Mouse (Mus musculus) limb, embryonic 10.5 days (tissue): Measurements from ENCODE around the gene Jarid2. TPM values are rescaled to one million over a fixed set of nuclear protein-coding genes. Genes with fewer than 3 reads are reported as not detected.

Source experiments
- DNase-seq: peaks from one replicate; pipeline ENCODE4 v3.0.0-alpha.2; 2017; ENCODE audit warnings: low spot score
- H3K27ac ChIP-seq: fragments of 300-500 bp; sonication (generic); 2 replicates; pipeline ENCODE4 v1.5.1; 2016; ENCODE audit warnings: mild to moderate bottlenecking
- H3K27me3 ChIP-seq: fragments of 300-500 bp; sonication (generic); 2 replicates; pipeline ENCODE4 v1.6.1; 2016; ENCODE audit warnings: low read depth, mild to moderate bottlenecking; ENCODE audit not compliant: poor library complexity, severe bottlenecking
- H3K36me3 ChIP-seq: fragments of 300-500 bp; sonication (generic); 2 replicates; pipeline ENCODE4 v1.6.1; 2016; ENCODE audit warnings: mild to moderate bottlenecking, moderate library complexity
- H3K4me1 ChIP-seq: fragments of 300-500 bp; sonication (generic); 2 replicates; pipeline ENCODE4 v1.6.1; 2016
- H3K4me3 ChIP-seq: fragments of 300-500 bp; sonication (generic); 2 replicates; pipeline ENCODE4 v1.5.1; 2016; ENCODE audit warnings: mild to moderate bottlenecking, moderate library complexity
- H3K9me3 ChIP-seq: fragments of 300-500 bp; sonication (generic); replicated peaks from 2 replicates; pipeline ENCODE4 v1.6.1; 2016; ENCODE audit warnings: mild to moderate bottlenecking
- WGBS: fragments of 180-500 bp; shearing (Covaris S2); methylation state at CpG from one replicate; pipeline ENCODE4 v1.1.7; 2016; 5-methylcytosine and 5-hydroxymethylcytosine counted together
- polyA plus RNA-seq: library from polyadenylated mRNA; unstranded; fragments of >200 nt; fragmentation: Nextera tagmentation; extraction: Ambion mirVana; gene quantifications from 2 replicates; pipeline ENCODE4 v1.2.1, GENCODE M21; 2016

Jarid2 gene
- 48.4 and 56.6 TPM in 2 replicates for polyA plus RNA-seq

DNA sequence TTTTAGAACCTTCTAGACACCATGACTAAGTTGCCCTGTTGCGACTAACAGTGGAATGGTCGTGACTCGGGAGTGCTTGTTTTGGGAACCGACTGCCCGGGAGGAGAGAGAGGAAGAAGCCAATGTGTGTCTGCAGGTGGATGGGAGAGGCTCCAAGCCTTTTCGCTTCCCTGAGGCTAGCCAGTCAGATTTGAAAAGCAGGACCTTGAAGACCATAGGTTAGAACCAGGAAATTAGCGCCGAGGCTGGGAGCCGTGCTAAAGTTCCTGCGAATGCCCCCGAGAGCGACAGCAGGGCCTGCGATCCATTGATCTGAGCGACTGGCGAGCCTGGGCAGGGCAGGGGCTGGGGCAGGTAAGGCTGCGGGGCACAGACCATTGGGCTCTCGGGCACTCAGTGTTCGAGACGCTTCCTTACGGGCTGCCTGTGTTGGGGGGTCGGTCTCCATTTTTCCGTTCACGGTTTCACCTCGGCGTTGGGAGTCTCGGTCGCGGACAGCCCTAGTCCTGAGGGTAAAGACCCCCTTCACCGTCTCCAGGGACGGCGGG, at the start of gene Jarid2:
Gene Jarid2, plus strand, starts transcription at position 51 of the 548 bp plus-strand sequence.
- Histone ChIP-seq H3K36me3 (no peaks in the 10 kb centered on the region), H3K4me3 (peak within 1 kb of the TSS; percentile 71), H3K27me3 (no peaks in the 10 kb centered on the region), H3K27ac (peak within 1 kb of the TSS; percentile 97), H3K4me1 (peaks cover 31% of the 10 kb centered on the region), H3K9me3 (no peaks in the 10 kb centered on the region)
- under 1% methylated on average over 31 of the region's 31 CpGs for WGBS
- peak; percentile 69 for DNase-seq

DNA sequence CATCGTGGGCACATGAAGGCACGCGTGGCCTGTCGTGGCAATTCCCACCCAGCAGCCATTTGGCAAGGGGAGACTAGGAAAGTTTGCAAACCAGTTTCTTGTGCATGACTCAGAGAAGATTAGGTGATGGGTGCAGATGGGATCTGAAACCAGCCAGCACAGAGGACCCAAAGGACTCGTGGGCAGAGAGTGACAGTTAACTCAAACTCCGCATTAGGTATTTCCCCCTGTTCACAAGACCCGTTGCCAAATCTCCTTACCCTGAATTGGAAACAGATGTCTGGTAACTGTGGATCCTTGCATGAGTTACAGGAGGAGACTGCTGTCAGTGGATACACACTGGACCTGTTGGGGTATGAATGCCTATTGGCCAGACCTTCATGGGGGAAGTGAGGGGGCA, 48.2 kb upstream of the Jarid2 start:
- DNase-seq, result peak; percentile 40
- no peak overlapping the region for H3K4me3 ChIP-seq
- WGBS, result 62% methylated on average over 7 of the region's 7 CpGs
- H3K4me1 ChIP-seq, result peaks cover 21% of the 10 kb centered on the region
- no peaks in the 10 kb centered on the region for H3K36me3 ChIP-seq
- no peaks in the 10 kb centered on the region for H3K27me3 ChIP-seq
- H3K9me3 ChIP-seq, result no peaks in the 10 kb centered on the region
- H3K27ac ChIP-seq, result peak overlapping the region; percentile 63

DNA sequence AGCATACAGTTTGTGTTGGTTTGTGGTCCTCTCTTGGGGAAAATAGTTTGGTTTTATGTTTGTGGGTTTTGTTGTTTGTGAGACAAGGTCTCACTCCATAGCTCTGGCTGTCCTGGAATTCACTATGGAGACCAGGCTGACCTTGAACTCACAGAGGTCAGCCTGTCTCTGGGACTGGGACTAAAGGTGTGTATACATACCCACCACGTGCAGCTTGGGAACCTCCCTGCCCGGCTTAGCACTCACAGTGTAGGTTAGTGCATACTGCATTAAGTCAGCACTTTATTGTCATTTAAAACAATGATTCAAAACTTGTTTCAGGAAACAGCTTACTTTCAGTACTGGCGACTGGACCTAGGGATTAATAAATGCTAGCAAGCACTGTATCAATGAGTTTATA, 41.1 kb upstream of the Jarid2 start:
- Histone ChIP-seq H3K27me3 (no peaks in the 10 kb centered on the region), H3K4me3 (no peak overlapping the region), H3K9me3 (no peaks in the 10 kb centered on the region), H3K36me3 (no peaks in the 10 kb centered on the region), H3K27ac (no peak overlapping the region), H3K4me1 (peaks cover 8% of the 10 kb centered on the region; the same call in 1 of the 2 replicates)
- WGBS, result 68% methylated on average over 3 of the region's 3 CpGs
- no peak for DNase-seq

DNA sequence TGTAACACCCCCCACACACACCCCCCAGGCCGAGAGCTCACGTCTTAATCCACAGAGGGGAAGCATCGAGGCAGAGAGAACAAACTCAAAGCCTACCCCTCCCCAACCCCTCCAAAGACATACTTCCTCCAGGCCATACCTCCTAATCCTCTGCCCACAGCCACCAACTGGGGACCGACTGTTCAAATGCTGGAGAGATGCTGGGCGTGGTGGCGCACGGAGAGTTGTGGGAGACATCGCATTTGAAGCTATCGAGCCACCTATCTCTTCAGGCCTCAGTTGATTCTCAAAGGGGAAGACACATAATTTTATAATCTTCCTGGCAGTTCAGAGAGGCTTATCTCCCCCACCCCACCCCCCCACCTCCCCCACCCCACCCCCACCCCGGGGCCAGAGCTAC, 31.6 kb upstream of the Jarid2 start:
- H3K36me3 ChIP-seq, result no peaks in the 10 kb centered on the region
- no peak for DNase-seq
- H3K4me1 ChIP-seq, result peaks cover 5% of the 10 kb centered on the region; the same call in 1 of the 2 replicates
- no peaks in the 10 kb centered on the region for H3K9me3 ChIP-seq
- 85% methylated on average over 10 of the region's 10 CpGs for WGBS
- no peak overlapping the region for H3K27ac ChIP-seq
- H3K4me3 ChIP-seq, result no peak overlapping the region
- no peaks in the 10 kb centered on the region for H3K27me3 ChIP-seq

DNA sequence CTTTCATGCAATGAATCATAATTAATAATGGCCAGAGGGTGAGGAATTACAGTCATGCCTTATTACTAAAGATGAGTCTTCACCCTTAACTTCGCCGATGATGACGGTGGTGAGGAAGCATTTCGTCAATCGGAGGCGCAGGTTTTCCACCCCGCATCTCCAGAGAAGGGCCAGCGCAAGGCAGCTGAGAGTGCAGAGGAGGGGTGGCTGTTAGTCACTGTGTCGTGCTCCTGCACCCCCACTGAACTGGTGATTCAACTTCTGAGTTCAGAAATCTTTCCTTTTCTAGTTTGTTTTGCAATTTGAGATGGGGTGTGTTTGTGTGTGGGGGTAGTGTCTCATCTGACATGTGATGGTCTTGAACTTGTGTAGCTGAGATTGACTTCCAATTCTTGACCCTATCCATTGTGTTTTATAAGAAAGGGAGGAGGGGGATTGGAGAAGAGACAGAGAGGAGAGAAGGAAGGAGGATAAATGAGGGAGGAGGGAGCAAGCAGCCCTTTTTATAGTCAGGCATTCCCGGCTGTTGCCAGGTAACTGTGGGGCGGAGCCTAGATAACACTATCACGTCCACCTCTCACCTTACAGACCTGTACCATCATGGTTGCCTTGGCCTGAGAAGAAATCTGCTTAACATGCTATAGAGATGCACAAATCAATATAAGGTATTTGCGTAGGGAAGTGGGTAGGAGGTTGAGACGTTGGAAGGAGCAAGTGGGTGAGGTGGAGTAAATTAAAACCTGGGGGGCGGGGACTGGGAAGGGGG, 25.1 kb upstream of the Jarid2 start:
- Histone ChIP-seq H3K4me1 (peaks cover 20% of the 10 kb centered on the region), H3K27me3 (0 out of 2 replicates have a peak, but pooled peaks cover 7% of the 10 kb centered on the region), H3K4me3 (no peak overlapping the region), H3K27ac (no peak overlapping the region), H3K36me3 (no peaks in the 10 kb centered on the region), H3K9me3 (no peaks in the 10 kb centered on the region)
- 86% methylated on average over 15 of the region's 15 CpGs for WGBS
- no peak for DNase-seq

DNA sequence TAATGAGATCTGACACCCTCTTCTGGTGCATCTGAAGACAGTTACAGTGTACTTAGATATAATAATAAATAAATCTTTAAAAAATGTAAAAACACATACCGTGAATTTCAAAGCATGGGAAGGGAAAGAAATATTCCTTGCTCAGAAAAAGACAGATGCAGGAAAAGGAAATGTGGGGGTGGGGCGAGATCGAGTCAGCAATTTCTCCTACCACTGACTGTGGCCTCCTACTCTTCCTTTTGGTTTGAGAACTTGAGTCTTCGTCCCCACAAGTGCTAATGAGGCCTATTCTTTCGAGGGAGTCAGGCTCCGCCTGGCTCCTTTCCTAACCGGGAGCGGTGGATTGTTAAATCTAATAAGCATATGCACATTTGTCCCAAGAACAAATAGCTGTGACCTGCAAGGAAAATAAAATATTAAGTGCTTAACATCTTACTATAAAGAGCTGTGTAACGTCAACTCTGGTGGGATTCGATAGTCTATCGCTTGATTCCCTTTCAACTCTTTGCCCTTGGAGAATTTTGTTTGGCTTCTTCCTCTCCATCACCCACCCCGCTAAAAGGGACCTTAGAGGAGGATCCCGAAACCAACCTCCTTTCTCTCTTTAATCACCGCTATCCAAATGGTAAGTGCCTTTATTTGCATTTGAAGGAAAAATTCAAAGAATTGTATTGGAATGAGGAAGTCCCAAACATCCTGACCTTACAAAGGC, 24.1 kb upstream of the Jarid2 start:
- DNase-seq, result no peak
- H3K9me3 ChIP-seq, result no peaks in the 10 kb centered on the region
- no peak overlapping the region for H3K27ac ChIP-seq
- H3K4me1 ChIP-seq, result peaks cover 25% of the 10 kb centered on the region
- H3K27me3 ChIP-seq, result 0 out of 2 replicates have a peak, but pooled peaks cover 7% of the 10 kb centered on the region
- H3K36me3 ChIP-seq, result no peaks in the 10 kb centered on the region
- H3K4me3 ChIP-seq, result no peak overlapping the region
- 36% methylated on average over 14 of the region's 14 CpGs for WGBS

DNA sequence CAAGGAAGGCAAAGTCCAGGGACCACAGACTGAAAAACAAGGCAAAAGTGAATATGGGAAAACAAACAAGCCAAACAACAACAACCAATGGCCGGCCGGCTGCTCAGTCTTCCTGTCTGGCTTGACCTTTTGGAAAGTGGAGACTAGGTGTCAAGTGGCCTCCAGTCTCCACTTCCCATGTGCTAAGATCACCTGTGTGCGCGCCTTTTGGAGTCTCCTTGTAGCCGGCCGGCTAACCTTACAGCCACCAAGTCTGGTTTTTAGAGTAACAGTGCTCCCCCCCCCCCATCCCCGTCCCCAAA, 23.6 kb upstream of the Jarid2 start:
- Histone ChIP-seq H3K27me3 (0 out of 2 replicates have a peak, but pooled peaks cover 7% of the 10 kb centered on the region), H3K4me1 (peaks cover 30% of the 10 kb centered on the region), H3K9me3 (no peaks in the 10 kb centered on the region), H3K36me3 (no peaks in the 10 kb centered on the region), H3K4me3 (no peak overlapping the region), H3K27ac (no peak overlapping the region)
- 23% methylated on average over 7 of the region's 7 CpGs for WGBS
- no peak for DNase-seq

DNA sequence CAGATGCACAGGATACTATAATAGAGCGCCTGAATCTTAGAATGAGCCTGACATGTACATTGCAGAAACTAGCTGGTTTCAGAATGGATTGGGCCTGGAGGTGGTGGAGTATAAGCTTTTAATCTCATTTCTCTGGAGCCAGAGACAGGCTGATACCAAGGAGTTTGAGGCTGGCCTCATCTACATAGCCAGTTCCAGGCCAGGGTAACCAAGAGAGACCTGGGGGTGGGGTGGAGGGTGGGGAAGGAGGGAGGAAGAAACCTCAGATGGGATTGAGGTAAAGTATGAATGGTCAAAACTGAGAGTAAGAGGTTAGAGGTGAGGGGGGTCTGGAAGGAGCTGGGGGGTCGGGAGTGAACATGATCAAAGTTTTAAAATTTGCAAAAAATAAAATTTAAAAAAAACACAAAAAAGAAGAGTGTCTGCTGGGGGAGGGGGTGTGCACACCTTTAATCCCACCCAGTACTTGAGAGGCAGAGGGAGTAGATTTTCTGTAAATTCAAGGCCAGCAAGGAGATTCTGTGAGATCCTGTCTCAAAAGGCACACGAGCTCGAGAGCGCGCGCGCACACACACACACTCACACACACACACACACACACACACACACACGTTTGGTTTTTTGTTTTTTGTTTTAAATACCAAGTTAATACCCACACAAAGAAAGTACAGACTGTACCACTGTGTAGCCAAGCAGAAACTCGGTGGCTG, 22.9 kb upstream of the Jarid2 start:
- no peak overlapping the region for H3K27ac ChIP-seq
- 0 out of 2 replicates have a peak, but pooled peaks cover 7% of the 10 kb centered on the region for H3K27me3 ChIP-seq
- no peak for DNase-seq
- H3K4me1 ChIP-seq, result peaks cover 35% of the 10 kb centered on the region
- H3K9me3 ChIP-seq, result no peaks in the 10 kb centered on the region
- 74% methylated on average over 10 of the region's 10 CpGs for WGBS
- H3K36me3 ChIP-seq, result no peaks in the 10 kb centered on the region
- no peak overlapping the region for H3K4me3 ChIP-seq

DNA sequence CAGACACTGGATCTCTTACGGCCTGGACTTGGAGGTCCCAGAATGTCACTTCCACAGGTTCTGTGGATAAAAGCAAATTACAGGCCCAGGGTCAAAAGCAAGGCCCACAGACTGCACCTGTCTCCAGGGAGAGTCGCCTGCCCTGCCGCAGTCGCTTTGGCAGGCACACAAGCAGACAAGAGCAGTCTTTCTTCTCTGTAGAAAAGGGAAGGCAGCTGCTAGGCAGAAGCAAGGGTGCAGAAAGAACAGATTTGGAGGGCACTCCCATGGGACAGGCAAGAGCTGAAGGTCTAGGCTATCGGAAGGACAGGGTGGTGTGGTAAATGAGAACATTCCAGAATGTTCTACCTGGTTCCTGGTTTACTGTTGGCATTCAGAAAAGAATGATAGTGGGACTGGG, 22.1 kb upstream of the Jarid2 start:
- no peak for DNase-seq
- Histone ChIP-seq H3K4me3 (no peak overlapping the region), H3K27ac (no peak overlapping the region), H3K36me3 (no peaks in the 10 kb centered on the region), H3K9me3 (no peaks in the 10 kb centered on the region), H3K27me3 (0 out of 2 replicates have a peak, but pooled peaks cover 7% of the 10 kb centered on the region), H3K4me1 (peaks cover 38% of the 10 kb centered on the region)
- WGBS, result 85% methylated on average over 5 of the region's 5 CpGs

DNA sequence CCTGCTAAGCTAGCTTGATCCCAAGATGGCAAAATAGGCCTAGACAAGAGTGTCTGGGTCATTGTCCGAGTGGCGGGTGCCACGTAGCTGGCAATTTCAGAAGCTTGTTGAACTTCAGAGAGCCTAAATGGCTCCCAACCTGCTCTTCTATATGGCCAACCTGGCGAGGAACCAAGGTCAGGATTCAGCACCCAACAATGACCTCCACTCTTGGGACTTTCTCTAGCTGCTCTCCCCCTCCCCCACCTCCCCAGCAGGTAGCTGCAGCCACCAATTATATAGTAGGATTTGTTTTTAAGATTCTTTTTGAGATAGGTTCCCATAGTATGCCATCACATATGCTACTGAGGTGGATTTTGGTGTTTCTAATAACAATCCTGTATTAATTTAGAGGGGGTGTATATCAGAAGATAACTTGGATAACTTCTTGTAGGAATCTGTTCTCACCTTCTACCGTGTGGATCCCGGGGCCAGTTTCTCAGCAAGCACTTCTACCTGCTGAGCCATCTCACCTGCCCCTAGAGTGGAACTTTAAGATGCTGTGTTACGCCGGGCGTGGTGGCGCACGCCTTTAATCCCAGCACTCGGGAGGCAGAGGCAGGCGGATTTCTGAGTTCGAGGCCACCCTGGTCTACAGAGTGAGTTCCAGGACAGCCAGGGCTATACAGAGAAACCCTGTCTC, 20.8 kb upstream of the Jarid2 start:
- DNase-seq, result no peak

DNA sequence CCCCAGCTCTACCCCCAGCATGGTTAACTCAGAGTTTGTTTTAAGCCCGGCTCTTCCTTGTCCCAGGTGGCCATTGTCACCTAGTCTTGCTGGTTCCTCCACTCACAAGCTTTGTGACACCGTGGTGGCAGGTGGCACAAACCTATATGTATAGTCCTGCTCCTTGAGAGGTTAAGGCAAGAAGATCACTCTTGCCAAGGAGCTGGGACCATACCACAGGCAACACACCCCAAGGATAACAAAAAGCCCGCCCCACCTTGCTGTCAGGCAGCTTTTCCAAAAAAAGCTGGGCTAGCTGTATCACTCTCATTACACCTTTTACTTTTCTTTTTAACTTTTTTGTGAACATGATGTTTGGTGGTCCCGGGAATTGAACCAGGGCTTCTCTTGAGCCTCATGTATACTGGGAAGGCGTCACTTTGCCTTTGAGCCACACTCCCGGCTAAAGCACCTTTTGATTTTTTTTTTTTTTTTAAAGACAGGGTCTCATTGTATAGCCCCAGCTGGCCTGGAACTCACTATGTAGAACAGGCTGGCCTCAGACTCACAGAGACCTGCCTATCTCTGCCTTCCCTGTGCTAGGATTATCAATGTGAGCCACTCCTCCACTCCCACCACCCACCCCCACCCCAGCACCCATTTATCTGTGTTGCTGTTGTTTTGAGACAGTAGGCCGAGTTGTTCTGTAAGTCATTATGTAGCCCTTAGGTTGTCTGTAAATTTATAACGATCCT, 19.4 kb upstream of the Jarid2 start:
- H3K9me3 ChIP-seq, result no peaks in the 10 kb centered on the region
- no peaks in the 10 kb centered on the region for H3K36me3 ChIP-seq
- no peak overlapping the region for H3K27ac ChIP-seq
- 0 out of 2 replicates have a peak, but pooled peaks cover 7% of the 10 kb centered on the region for H3K27me3 ChIP-seq
- H3K4me1 ChIP-seq, result peaks cover 40% of the 10 kb centered on the region
- WGBS, result 75% methylated on average over 8 of the region's 8 CpGs
- DNase-seq, result no peak
- H3K4me3 ChIP-seq, result no peak overlapping the region

More for the DNA sequence above, 20.8 kb upstream of the Jarid2 start:
- WGBS, result 95% methylated on average over 14 of the region's 14 CpGs
- Histone ChIP-seq H3K27ac (no peak overlapping the region), H3K36me3 (no peaks in the 10 kb centered on the region), H3K4me1 (peaks cover 40% of the 10 kb centered on the region), H3K27me3 (0 out of 2 replicates have a peak, but pooled peaks cover 7% of the 10 kb centered on the region), H3K9me3 (no peaks in the 10 kb centered on the region), H3K4me3 (no peak overlapping the region)

DNA sequence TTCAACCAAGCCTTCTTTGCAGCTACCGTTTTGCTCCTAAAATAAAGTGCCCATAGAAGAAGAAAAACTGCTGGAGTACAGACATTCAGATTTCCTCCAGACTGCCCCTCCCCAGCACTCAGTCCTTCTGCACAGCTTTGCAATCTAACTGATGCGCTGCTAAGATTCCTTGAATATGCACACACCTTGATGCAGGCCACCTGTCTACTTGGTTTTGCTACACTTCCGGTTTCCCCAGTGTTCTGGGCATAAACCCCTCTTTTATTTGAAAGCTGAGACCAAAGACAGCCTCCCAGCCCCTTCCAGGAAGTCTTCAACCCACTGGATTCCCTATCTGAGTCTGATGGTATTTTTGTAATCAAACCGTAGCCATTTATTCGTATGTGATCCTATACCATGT, 18.2 kb upstream of the Jarid2 start:
- Histone ChIP-seq H3K27ac (no peak overlapping the region), H3K36me3 (no peaks in the 10 kb centered on the region), H3K9me3 (no peaks in the 10 kb centered on the region), H3K4me3 (no peak overlapping the region), H3K27me3 (no peaks in the 10 kb centered on the region), H3K4me1 (peaks cover 35% of the 10 kb centered on the region)
- 66% methylated on average over 5 of the region's 5 CpGs for WGBS
- DNase-seq, result no peak
